Mouse (Mus musculus) heart, embryonic 16.5 days (tissue): ENCODE data around the gene Rcor1. TPM values are rescaled to one million over a fixed set of nuclear protein-coding genes. Genes with fewer than 3 reads are reported as not detected.
A peak's percentile ranks its signal among the peaks of the same experiment; 100 is the strongest.

Source experiments
- ATAC-seq: fragments of 200-750 bp; cut with Nextera tagmentation; replicated peaks from 2 replicates; pipeline ENCODE4 v1.8.0; 2017; ENCODE audit warnings: moderate number of reproducible peaks; ENCODE audit not compliant: insufficient read depth, low FRiP score; ENCODE audit errors: extremely low read depth
- H3K27ac ChIP-seq: fragments of 300-500 bp; sonication (generic); 2 replicates; pipeline ENCODE4 v1.5.1; 2014; ENCODE audit warnings: mild to moderate bottlenecking, low read length, control low read depth, moderate library complexity
- H3K27me3 ChIP-seq: fragments of 300-500 bp; sonication (generic); 2 replicates; pipeline ENCODE4 v1.6.1; 2014; ENCODE audit warnings: low read length, mixed read lengths; ENCODE audit not compliant: control insufficient read depth, insufficient read depth
- H3K36me3 ChIP-seq: fragments of 300-500 bp; sonication (generic); 2 replicates; pipeline ENCODE4 v1.6.1; 2014; ENCODE audit not compliant: control insufficient read depth, insufficient read depth
- H3K4me1 ChIP-seq: fragments of 300-500 bp; sonication (generic); 2 replicates; pipeline ENCODE4 v1.6.1; 2014; ENCODE audit warnings: low read length, mixed read lengths; ENCODE audit not compliant: control insufficient read depth, insufficient read depth
- H3K4me2 ChIP-seq: fragments of 300-500 bp; sonication (generic); 2 replicates; pipeline ENCODE4 v1.6.1; 2014; ENCODE audit warnings: low read depth, mild to moderate bottlenecking, control low read depth, low read length
- H3K4me3 ChIP-seq: fragments of 300-500 bp; sonication (generic); 2 replicates; pipeline ENCODE4 v1.5.1; 2014; ENCODE audit warnings: mild to moderate bottlenecking, control low read depth, low read length
- H3K9ac ChIP-seq: fragments of 300-500 bp; sonication (generic); 2 replicates; pipeline ENCODE4 v1.6.1; 2014; ENCODE audit warnings: low read length, control low read depth
- H3K9me3 ChIP-seq: fragments of 300-500 bp; sonication (generic); replicated peaks from 2 replicates; pipeline ENCODE4 v1.6.1; 2016; ENCODE audit warnings: low read length; ENCODE audit not compliant: control insufficient read depth
- WGBS: fragments of 180-500 bp; shearing (Covaris S2); extraction: QIAGEN DNeasy Blood & Tissue Kit; methylation state at CpG from one replicate; pipeline ENCODE4 v1.1.7; 2014; 5-methylcytosine and 5-hydroxymethylcytosine counted together
- polyA plus RNA-seq: library from polyadenylated mRNA; unstranded; fragments of >200 nt; fragmentation: Nextera tagmentation; extraction: Ambion mirVana; gene quantifications from 2 replicates; pipeline ENCODE4 v1.2.1, GENCODE M21; 2015

Rcor1 gene
- polyA plus RNA-seq, 1 experiment from 2014 or later = 6.5 TPM

DNA sequence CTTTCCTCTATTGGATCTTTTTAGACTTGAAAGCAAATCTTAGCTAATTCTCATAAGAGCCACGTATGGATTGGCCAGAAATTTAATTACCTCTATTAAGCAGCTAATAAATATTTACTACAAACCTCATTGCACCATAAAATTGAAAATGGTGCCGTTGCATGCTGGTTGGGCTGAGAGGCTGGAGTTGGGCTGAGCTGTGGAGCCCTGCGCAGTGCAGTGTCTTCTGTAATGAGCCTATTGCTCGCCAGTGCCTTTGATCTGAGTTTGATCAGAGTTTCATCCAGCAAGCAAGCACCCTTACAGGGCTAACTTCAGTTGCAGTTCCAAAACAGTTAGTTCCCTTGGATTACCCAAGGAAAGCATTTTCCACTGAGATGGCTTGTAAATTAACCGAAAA, 114.8 kb downstream of the Rcor1 start:
- no peaks in the 10 kb centered on the region for H3K27me3 ChIP-seq
- peaks cover 3% of the 10 kb centered on the region; the same call in 1 of the 2 replicates for H3K9me3 ChIP-seq
- H3K36me3 ChIP-seq = no peaks in the 10 kb centered on the region
- no peak overlapping the region for H3K4me2 ChIP-seq
- no peak overlapping the region for H3K4me3 ChIP-seq
- H3K9ac ChIP-seq = no peak overlapping the region
- H3K4me1 ChIP-seq = no peaks in the 10 kb centered on the region
- 71% methylated on average over 5 of the region's 5 CpGs for WGBS
- ATAC-seq = no peak
- H3K27ac ChIP-seq = no peak overlapping the region

DNA sequence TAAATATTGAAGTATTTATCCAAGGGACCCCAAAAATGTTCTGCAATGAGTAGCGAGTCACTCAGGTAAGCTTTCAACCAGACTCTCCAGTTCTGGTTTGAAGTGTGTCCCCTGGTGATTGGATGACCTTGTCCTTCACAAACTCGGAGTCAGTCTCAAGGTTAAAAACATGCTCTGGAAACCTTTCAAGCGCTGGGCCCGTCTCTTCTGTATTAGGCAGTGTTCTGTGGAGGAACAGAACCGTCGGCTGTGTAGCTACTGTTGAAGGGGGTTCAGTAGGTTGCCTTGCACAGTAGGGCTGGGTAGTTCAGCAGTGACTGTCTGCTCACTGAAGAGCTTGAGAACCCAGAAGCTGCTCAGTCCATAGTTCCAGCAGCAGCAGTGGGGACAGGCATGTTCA, 115.5 kb downstream of the Rcor1 start:
- Histone ChIP-seq H3K9ac (no peak overlapping the region), H3K36me3 (no peaks in the 10 kb centered on the region), H3K4me3 (no peak overlapping the region), H3K9me3 (peaks cover 3% of the 10 kb centered on the region; the same call in 1 of the 2 replicates), H3K4me2 (no peak overlapping the region), H3K4me1 (no peaks in the 10 kb centered on the region), H3K27ac (no peak overlapping the region), H3K27me3 (no peaks in the 10 kb centered on the region)
- WGBS = 65% methylated on average over 6 of the region's 6 CpGs
- ATAC-seq = no peak

DNA sequence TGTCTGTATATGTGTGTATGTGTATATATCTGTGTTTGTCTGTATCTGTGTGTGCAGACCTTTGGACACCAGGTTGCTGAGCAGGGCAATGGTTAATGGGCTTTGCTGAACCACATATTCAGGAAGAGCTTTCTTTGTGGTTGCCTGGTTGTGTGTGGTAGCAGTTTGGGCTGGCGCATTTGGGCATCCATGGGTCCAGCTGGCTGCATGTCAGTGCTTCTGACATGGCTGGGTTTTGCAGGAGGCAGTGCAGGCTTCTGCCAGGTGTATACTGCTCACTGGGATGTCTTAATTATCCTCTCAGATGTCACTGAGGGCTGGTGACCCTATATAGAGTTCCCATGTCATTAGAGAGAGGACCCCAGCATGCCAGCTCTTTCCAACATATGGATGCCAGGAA, 116.6 kb downstream of the Rcor1 start:
- Histone ChIP-seq H3K9ac (no peak overlapping the region), H3K9me3 (peaks cover 3% of the 10 kb centered on the region; the same call in 1 of the 2 replicates), H3K4me3 (no peak overlapping the region), H3K4me2 (no peak overlapping the region), H3K27ac (no peak overlapping the region), H3K36me3 (no peaks in the 10 kb centered on the region), H3K27me3 (no peaks in the 10 kb centered on the region), H3K4me1 (no peaks in the 10 kb centered on the region)
- ATAC-seq = no peak
- 86% methylated on average over 1 of the region's 1 CpGs for WGBS

DNA sequence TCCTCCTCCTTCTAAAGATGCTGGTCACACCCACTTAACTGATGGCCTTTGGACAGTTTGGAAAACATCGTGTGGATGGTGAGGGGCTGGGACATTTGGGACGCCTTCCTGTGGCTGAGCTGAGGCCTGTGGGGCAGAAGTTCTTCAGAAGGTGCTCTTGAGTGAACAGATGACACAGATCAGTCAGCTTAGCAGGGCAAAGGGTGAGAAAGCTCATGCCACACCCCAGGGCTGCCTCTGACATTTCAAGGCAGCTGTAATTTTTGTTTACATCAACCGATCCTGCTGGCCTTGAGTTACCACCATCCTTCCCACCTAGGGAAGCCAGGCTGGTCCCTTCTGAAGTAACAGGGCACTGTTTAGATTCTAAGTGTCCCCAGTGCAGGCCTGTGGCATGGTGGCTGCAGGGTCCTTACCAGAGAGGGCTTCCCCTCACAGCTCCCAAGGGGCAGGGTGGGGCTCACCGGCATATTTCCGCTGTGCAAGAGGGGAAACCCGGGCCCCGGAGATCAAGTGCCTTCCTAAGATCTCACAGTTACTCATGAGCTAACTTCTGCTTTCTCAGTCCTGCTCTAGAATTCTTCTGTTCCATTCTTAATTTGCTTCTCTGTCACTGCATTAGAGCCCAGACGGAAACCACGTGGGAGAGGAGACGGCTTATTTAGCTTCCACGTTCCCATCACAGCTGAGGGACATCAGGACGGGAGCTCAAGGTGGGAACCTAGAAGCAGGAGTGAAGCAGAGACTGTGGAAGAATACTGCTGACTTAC, 120.7 kb downstream of the Rcor1 start:
- 45% methylated on average over 12 of the region's 12 CpGs for WGBS
- Histone ChIP-seq H3K9me3 (peaks cover 3% of the 10 kb centered on the region; the same call in 1 of the 2 replicates), H3K36me3 (no peaks in the 10 kb centered on the region), H3K4me1 (peaks cover 15% of the 10 kb centered on the region), H3K4me2 (no peak overlapping the region), H3K27ac (peak overlapping the region; percentile 17; the same call in 1 of the 2 replicates), H3K4me3 (no peak overlapping the region), H3K27me3 (no peaks in the 10 kb centered on the region), H3K9ac (no peak overlapping the region)
- ATAC-seq = no peak

DNA sequence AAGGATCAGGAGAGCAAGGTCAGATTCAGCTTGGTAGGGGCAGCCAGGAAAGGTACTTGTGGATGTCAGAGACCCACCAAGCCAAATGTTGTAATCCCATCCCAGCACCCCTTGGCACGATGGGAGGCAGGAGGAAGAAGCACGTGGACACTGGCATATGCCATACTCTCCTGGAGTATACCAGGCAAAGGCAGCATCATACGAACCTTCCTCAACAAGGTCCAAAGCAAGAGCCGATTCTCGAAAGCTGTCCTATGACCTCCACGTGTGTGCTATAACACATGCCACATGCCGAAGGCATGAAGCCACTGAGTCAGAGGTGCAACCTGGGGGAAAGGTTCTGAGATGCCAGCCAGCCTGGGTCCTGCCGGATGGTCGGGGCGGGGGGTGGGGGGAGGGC, 121.7 kb downstream of the Rcor1 start:
- H3K36me3 ChIP-seq = no peaks in the 10 kb centered on the region
- no peaks in the 10 kb centered on the region for H3K9me3 ChIP-seq
- no peak overlapping the region for H3K4me2 ChIP-seq
- H3K27me3 ChIP-seq = no peaks in the 10 kb centered on the region
- H3K4me3 ChIP-seq = no peak overlapping the region
- no peak overlapping the region for H3K9ac ChIP-seq
- no peak overlapping the region for H3K27ac ChIP-seq
- ATAC-seq = no peak
- peaks cover 19% of the 10 kb centered on the region for H3K4me1 ChIP-seq
- 91% methylated on average over 10 of the region's 10 CpGs for WGBS

DNA sequence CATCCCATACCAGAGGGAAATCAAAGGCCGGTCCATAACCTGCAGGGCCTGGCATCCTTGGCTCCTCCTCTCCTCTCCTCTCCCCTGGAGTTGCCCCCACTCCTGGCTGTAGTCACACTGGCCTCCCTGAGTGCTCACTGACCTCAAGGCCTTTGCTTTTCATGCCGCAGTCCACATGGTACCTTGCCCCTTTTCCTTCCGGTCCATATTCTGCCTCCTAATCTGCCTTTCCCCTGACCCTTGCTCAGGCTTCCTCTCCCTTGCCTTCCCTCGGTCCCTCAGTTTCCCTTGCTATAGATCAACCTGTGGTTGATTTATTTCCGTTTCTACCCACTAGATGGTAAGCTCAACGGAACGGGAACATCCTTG, 122.8 kb downstream of the Rcor1 start:
- WGBS = 28% methylated on average over 7 of the region's 7 CpGs
- H3K9ac ChIP-seq = no peak overlapping the region
- no peak overlapping the region for H3K27ac ChIP-seq
- H3K27me3 ChIP-seq = no peaks in the 10 kb centered on the region
- no peaks in the 10 kb centered on the region for H3K36me3 ChIP-seq
- no peak for ATAC-seq
- no peaks in the 10 kb centered on the region for H3K9me3 ChIP-seq
- H3K4me2 ChIP-seq = peak overlapping the region; percentile 61
- H3K4me3 ChIP-seq = peak overlapping the region; percentile 40
- peaks cover 19% of the 10 kb centered on the region for H3K4me1 ChIP-seq

DNA sequence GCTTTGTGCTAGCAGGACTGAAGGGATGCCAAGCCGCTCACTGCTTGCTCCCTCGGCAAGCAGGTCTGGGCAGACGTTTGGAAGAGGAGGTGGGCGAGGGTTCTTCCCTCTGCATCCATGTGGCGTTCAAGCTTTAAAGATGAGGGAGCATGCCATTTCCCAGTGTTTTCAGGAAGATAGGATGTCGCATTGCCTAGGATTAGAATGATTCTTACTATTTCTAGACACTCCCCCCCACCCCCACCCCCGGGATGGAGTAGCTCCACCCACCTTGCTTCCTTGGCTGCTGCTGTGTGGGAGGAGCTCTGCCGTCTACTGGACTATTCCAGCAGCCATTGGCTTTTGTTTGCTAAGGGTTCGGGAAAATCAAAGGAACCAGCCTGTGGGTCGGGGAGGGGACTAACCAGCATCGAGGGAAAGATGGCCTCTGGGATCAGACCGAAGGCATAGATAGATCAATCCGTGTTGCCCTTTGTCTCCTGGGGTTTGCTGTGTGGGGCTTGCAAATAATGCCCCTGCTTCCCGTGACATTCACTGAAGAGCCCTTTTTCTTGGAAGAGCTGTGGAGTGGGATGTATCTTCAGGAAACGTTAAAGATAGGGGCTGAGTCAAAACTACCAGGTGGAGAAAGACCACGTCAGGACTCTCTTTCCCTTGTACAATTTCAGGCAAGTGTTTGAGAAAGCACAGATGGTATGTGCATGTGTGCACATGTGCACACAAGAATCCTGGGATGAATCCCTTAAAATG, 123.3 kb downstream of the Rcor1 start:
- peaks cover 23% of the 10 kb centered on the region for H3K4me1 ChIP-seq

DNA sequence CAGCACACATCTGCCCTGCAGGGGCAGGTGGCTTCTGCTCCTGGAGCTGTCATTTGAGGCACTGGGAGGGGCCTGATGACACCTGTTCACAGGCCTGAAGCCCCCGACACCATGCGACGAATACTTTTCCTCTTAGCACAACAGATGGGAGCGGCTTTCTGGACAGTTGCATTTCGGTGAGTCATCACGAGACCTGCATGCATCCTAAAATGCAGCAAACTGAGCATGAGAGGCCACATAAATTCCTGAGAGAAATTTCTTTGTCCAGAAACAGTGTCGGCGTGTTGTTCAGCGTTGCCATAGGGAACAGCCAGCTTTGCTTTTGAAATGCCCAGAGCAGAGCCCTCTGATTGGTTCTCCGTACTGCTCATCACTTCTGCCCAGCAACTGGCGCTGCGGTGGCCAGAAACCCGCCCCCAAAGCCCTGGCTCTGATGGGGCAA, 125.2 kb downstream of the Rcor1 start:
- peak; percentile 80 for ATAC-seq
- peaks cover 31% of the 10 kb centered on the region for H3K4me1 ChIP-seq
- H3K4me2 ChIP-seq = peak overlapping the region; percentile 75
- H3K36me3 ChIP-seq = no peaks in the 10 kb centered on the region
- H3K9ac ChIP-seq = peak overlapping the region; percentile 70
- WGBS = 4% methylated on average over 13 of the region's 13 CpGs
- no peaks in the 10 kb centered on the region for H3K27me3 ChIP-seq
- H3K4me3 ChIP-seq = peak overlapping the region; percentile 58
- H3K9me3 ChIP-seq = no peaks in the 10 kb centered on the region
- peak overlapping the region; percentile 58 for H3K27ac ChIP-seq

More for the DNA sequence above, 123.3 kb downstream of the Rcor1 start:
- no peaks in the 10 kb centered on the region for H3K9me3 ChIP-seq
- peak overlapping the region; percentile 40; the same call in 1 of the 2 replicates for H3K27ac ChIP-seq
- WGBS = 14% methylated on average over 16 of the region's 16 CpGs
- peak overlapping the region; percentile 61 for H3K4me2 ChIP-seq
- peak overlapping the region; percentile 54 for H3K9ac ChIP-seq
- no peaks in the 10 kb centered on the region for H3K36me3 ChIP-seq
- peak overlapping the region; percentile 40 for H3K4me3 ChIP-seq
- peak; percentile 15 for ATAC-seq
- no peaks in the 10 kb centered on the region for H3K27me3 ChIP-seq
